Mouse (Mus musculus) intestine, postnatal 0 days (tissue): ENCODE results near the gene Rps6ka1. TPM values are rescaled to one million over a fixed set of nuclear protein-coding genes. Genes with fewer than 3 reads are reported as not detected.
A peak's percentile ranks its signal among the peaks of the same experiment; 100 is the strongest.

Source experiments
- ATAC-seq: fragments of 200-750 bp; cut with Nextera tagmentation; 2 replicates; pipeline ENCODE4 v1.8.0; 2017; ENCODE audit warnings: mild to moderate bottlenecking, moderate TSS enrichment, moderate library complexity
- H3K27ac ChIP-seq: fragments of 300-500 bp; sonication (generic); 2 replicates; pipeline ENCODE4 v1.5.1; 2014; ENCODE audit warnings: mild to moderate bottlenecking, low read depth, low read length, moderate library complexity
- H3K27me3 ChIP-seq: fragments of 300-500 bp; sonication (generic); replicated peaks from 2 replicates; pipeline ENCODE4 v1.6.1; 2014; ENCODE audit warnings: low read length, mixed read lengths; ENCODE audit not compliant: control insufficient read depth, insufficient read depth
- H3K36me3 ChIP-seq: fragments of 300-500 bp; sonication (generic); 2 replicates; pipeline ENCODE4 v1.6.1; 2014; ENCODE audit warnings: mild to moderate bottlenecking, moderate library complexity; ENCODE audit not compliant: control insufficient read depth, insufficient read depth
- H3K4me1 ChIP-seq: fragments of 300-500 bp; sonication (generic); replicated peaks from 2 replicates; pipeline ENCODE4 v1.6.1; 2014; ENCODE audit warnings: antibody characterized with exemption, low read length, mixed read lengths; ENCODE audit not compliant: control insufficient read depth, insufficient read depth
- H3K4me2 ChIP-seq: fragments of 300-500 bp; sonication (generic); replicated peaks from 2 replicates; pipeline ENCODE4 v1.6.1; 2014; ENCODE audit warnings: low read depth, mild to moderate bottlenecking, moderate library complexity
- H3K4me3 ChIP-seq: fragments of 300-500 bp; sonication (generic); 2 replicates; pipeline ENCODE4 v1.5.1; 2014; ENCODE audit warnings: low read depth, low read length
- H3K9ac ChIP-seq: fragments of 300-500 bp; sonication (generic); 2 replicates; pipeline ENCODE4 v1.6.1; 2014; ENCODE audit warnings: mild to moderate bottlenecking, low read depth, low read length
- H3K9me3 ChIP-seq: fragments of 300-500 bp; sonication (generic); 2 replicates; pipeline ENCODE4 v1.6.1; 2016; ENCODE audit warnings: mixed run types; ENCODE audit not compliant: control insufficient read depth
- CTCF ChIP-seq: sonication (generic); IDR thresholded peaks from 2 replicates; pipeline ENCODE4 v1.5.1; 2016; ENCODE audit warnings: low read depth, mild to moderate bottlenecking, control low read depth, antibody characterized with exemption, moderate library complexity
- WGBS: fragments of 180-500 bp; shearing (Covaris S2); extraction: QIAGEN DNeasy Blood & Tissue Kit; methylation state at CpG from one replicate; pipeline ENCODE4 v1.1.7; 2014; 5-methylcytosine and 5-hydroxymethylcytosine counted together
- polyA plus RNA-seq: library from polyadenylated mRNA; unstranded; fragments of >200 nt; fragmentation: Nextera tagmentation; extraction: Ambion mirVana; gene quantifications from 2 replicates; pipeline ENCODE4 v1.2.1, GENCODE M21; 2015

Gene Rps6ka1
- polyA plus RNA-seq, 1 experiment from 2014 or later: 86.2 TPM

GRCm38 (mm10) chr4:133841035-133841434, 46.6 kb downstream of the Rps6ka1 start:
- H3K27ac ChIP-seq: no peak overlapping the region
- 0 out of 2 replicates have a peak overlapping the region, but pooled peaks have one; percentile 13 for H3K4me2 ChIP-seq
- no peaks in the 10 kb centered on the region for H3K4me1 ChIP-seq
- 13% methylated on average over 9 of the region's 9 CpGs for WGBS
- H3K9me3 ChIP-seq: no peaks in the 10 kb centered on the region
- no peak overlapping the region for H3K9ac ChIP-seq
- no peak for TF ChIP-seq CTCF
- peak; percentile 58; the same call in 1 of the 2 replicates for ATAC-seq
- no peaks in the 10 kb centered on the region for H3K27me3 ChIP-seq
- no peak overlapping the region for H3K4me3 ChIP-seq
- no peaks in the 10 kb centered on the region for H3K36me3 ChIP-seq

DNA sequence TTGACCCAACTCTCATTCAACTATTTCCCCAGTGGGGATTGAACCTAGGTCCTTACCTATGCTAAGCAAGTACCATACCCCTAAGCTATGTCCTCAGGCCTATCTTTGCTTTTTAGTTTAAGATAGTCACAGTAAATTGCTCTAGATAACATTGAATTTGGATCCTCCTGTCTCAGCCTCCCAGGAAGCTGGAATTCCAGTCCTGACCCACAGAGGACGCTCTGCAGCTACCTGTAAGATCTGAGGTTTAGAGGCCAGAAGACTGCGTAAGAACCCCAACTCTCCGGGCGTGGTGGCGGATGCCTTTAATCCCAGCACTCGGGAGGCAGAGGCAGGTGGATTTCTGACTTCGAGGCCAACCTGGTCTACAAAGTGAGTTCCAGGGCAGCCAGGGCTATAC, 47.1 kb downstream of the Rps6ka1 start:
- no peaks in the 10 kb centered on the region for H3K36me3 ChIP-seq
- no peak overlapping the region for H3K4me2 ChIP-seq
- no peaks in the 10 kb centered on the region for H3K4me1 ChIP-seq
- no peak overlapping the region for H3K4me3 ChIP-seq
- no peak for TF ChIP-seq CTCF
- no peaks in the 10 kb centered on the region for H3K27me3 ChIP-seq
- H3K9me3 ChIP-seq: no peaks in the 10 kb centered on the region
- no peak for ATAC-seq
- 93% methylated on average over 7 of the region's 7 CpGs for WGBS
- no peak overlapping the region for H3K27ac ChIP-seq
- no peak overlapping the region for H3K9ac ChIP-seq

GRCm38 (mm10) chr4:133839385-133839826, 48.2 kb downstream of the Rps6ka1 start:
- no peaks in the 10 kb centered on the region for H3K4me1 ChIP-seq
- no peak overlapping the region for H3K27ac ChIP-seq
- H3K9me3 ChIP-seq: no peaks in the 10 kb centered on the region
- no peaks in the 10 kb centered on the region for H3K27me3 ChIP-seq
- WGBS: 72% methylated on average over 4 of the region's 4 CpGs
- TF ChIP-seq CTCF: peak; percentile 60
- H3K9ac ChIP-seq: no peak overlapping the region
- no peak overlapping the region for H3K4me2 ChIP-seq
- no peak for ATAC-seq
- no peak overlapping the region for H3K4me3 ChIP-seq
- H3K36me3 ChIP-seq: no peaks in the 10 kb centered on the region

DNA sequence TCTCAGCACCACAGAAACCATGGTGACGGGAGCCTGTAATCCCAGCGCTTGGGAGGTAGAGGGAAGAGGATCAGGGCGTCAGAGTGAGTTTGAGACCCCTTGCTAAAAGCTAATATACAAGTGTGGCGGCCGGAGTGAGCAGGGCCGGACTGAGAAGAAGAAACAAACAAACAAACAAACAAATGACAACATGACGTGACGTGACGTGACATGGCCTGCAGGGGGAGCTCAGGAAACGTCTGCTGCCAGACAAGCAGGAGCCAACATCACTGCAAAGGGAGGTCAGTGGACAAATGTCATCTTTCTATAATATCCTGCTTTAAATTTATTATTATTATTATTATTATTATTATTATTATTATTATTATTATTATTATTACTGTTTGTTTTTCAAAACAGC, 51.0 kb downstream of the Rps6ka1 start:
- no peak overlapping the region for H3K4me2 ChIP-seq
- no peaks in the 10 kb centered on the region for H3K4me1 ChIP-seq
- H3K27ac ChIP-seq: no peak overlapping the region
- no peaks in the 10 kb centered on the region for H3K36me3 ChIP-seq
- H3K9me3 ChIP-seq: no peaks in the 10 kb centered on the region
- no peak overlapping the region for H3K9ac ChIP-seq
- no peak overlapping the region for H3K4me3 ChIP-seq
- peak; percentile 65 for TF ChIP-seq CTCF
- no peak for ATAC-seq
- no peaks in the 10 kb centered on the region for H3K27me3 ChIP-seq
- 54% methylated on average over 10 of the region's 10 CpGs for WGBS

DNA sequence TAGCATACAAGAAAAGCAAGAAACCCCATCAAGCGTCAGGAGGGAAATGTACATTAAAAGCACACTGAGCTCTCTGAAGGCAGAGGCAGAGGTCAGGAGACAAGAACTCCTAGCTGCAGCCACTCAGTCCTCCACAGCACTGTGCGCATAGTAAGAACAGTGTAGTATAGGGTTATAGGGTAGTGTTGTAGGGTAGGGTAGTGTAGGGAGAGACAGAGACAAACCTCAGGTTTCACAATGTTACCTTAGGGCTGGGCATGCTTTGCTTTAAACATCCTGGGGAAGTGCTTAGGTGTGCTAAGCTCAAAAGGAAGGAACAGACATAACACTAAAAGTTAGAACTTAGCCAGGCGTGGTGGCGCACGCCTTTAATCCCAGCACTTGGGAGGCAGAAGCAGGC, 52.4 kb downstream of the Rps6ka1 start:
- no peaks in the 10 kb centered on the region for H3K9me3 ChIP-seq
- no peak for TF ChIP-seq CTCF
- no peak for ATAC-seq
- H3K27ac ChIP-seq: no peak overlapping the region
- no peaks in the 10 kb centered on the region for H3K27me3 ChIP-seq
- no peak overlapping the region for H3K4me2 ChIP-seq
- no peaks in the 10 kb centered on the region for H3K4me1 ChIP-seq
- 95% methylated on average over 5 of the region's 5 CpGs for WGBS
- no peaks in the 10 kb centered on the region for H3K36me3 ChIP-seq
- no peak overlapping the region for H3K9ac ChIP-seq
- no peak overlapping the region for H3K4me3 ChIP-seq

DNA sequence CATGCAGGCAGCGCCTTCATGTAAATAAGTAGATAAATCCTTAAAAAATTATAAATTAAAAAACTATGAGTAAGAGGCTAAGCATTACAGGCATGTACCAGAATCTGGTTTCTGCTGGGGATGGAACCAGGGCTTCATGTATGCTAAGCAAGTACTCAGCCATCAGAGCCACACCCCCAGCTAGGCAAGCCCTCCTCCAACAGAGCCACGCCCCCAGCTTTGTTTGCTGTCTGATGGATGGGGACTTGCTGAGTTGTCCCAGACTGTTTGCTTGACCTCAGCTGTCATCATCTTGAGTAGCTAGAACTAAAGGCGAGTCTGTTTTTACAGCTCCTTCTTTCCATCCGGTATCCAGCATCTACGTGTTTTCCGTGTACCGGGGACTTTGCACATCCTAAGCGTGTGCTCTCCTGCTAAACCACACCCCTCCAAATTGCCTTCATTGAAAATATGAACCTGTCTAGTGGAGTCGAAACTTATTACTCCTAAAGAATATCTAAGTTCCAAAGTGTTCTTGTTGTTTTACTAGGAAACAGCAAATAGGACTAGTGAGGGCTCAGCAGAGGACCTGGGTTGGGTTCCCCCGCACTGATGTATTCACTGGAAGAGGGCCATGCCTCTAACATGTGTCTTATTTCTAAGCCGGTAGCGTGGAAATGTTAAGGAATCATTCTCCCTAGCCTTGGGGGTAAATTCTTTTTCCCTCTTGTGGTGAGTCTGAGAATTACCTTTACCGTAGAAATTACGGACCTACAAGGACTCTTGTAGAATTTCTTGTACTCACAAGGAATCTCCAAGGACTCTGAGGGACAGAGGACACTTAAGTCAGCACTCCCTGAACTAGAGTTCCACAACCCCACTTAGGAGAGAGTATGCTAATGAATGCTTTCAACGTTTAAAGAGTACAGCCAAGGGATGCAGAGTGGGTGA, 54.4 kb downstream of the Rps6ka1 start:
- WGBS: 29% methylated on average over 15 of the region's 15 CpGs
- no peaks in the 10 kb centered on the region for H3K27me3 ChIP-seq
- H3K9me3 ChIP-seq: no peaks in the 10 kb centered on the region
- H3K27ac ChIP-seq: no peak overlapping the region
- no peaks in the 10 kb centered on the region for H3K4me1 ChIP-seq
- no peak overlapping the region for H3K9ac ChIP-seq
- H3K4me2 ChIP-seq: no peak overlapping the region; the same call in 1 of the 2 replicates
- no peak overlapping the region for H3K4me3 ChIP-seq
- TF ChIP-seq CTCF: peak; percentile 58
- H3K36me3 ChIP-seq: no peaks in the 10 kb centered on the region
- ATAC-seq: peak; percentile 64
